Mouse (Mus musculus) E14TG2a.4 (cell line): ENCODE data around the gene Gm20388.

Experiments used
- CTCF ChIP-seq: conservative IDR thresholded peaks from 2 replicates; pipeline ENCODE4 v1.5.1; 2014; ENCODE audit warnings: low read length
- NANOG ChIP-seq: IDR thresholded peaks from 2 replicates; pipeline ENCODE4 v1.6.1; 2014; ENCODE audit warnings: borderline replicate concordance, low read length, mixed read lengths

GRCm38 (mm10) chr8:120244553-120244952 is 333.9 kb downstream of the Gm20388 start:
- TF ChIP-seq CTCF (peak; percentile 72), NANOG (no peak)
